Mouse (Mus musculus): ENCODE measurements around the gene Gse1.

GRCm38 (mm10) chr8:120574941-120575340, 346.7 kb downstream of the Gse1 start:
- TF ChIP-seq POLR2A (IDR thresholded peaks at IDR 0.05; ENCODE audit: borderline replicate concordance, control insufficient read depth, low read depth, low read length) (no peak), CTCF (IDR thresholded peaks at IDR 0.05; ENCODE audit: control insufficient read depth, insufficient read depth, low read length) (no peak)
